Mouse (Mus musculus) brain, adult 2 months (tissue): ENCODE results near the gene Slc30a4.

ENCODE experiments used
- DNase-seq: peaks from one replicate; pipeline ENCODE4 v3.0.0; 2011; ENCODE audit warnings: low read depth, low spot score

Slc30a4 gene

GRCm38 (mm10) chr2:122702181-122703036 is at the start of gene Slc30a4:
Slc30a4 (minus strand) TSS chr2:122702663.
- peak; percentile 89 for DNase-seq

GRCm38 (mm10) chr2:122746461-122746860 is 44.0 kb upstream of the Slc30a4 start:
- DNase-seq, result no peak

GRCm38 (mm10) chr2:122739023-122739422 is 36.6 kb upstream of the Slc30a4 start:
- DNase-seq, result peak; percentile 53

GRCm38 (mm10) chr2:122737894-122738830 is 35.7 kb upstream of the Slc30a4 start, which contains the start of gene Bloc1s6:
Bloc1s6 (plus strand) TSS chr2:122738503.
- peak; percentile 99 for DNase-seq

- no peak for DNase-seq
Observed at GRCm38 (mm10) chr2:122731456-122731855, 29.0 kb upstream of the Slc30a4 start.

- DNase-seq, result no peak
Observed at GRCm38 (mm10) chr2:122725604-122726003, 23.1 kb upstream of the Slc30a4 start.

GRCm38 (mm10) chr2:122720564-122720963 is 18.1 kb upstream of the Slc30a4 start:
- peak; percentile 70 for DNase-seq

- DNase-seq, result no peak
Observed at GRCm38 (mm10) chr2:122719232-122719631, 16.8 kb upstream of the Slc30a4 start.

- DNase-seq, result no peak
Observed at GRCm38 (mm10) chr2:122716301-122716842, 13.9 kb upstream of the Slc30a4 start.

GRCm38 (mm10) chr2:122715148-122715692 is 12.8 kb upstream of the Slc30a4 start:
- peak; percentile 56 for DNase-seq

GRCm38 (mm10) chr2:122712848-122713247 is 10.4 kb upstream of the Slc30a4 start:
- DNase-seq, result no peak

- DNase-seq, result no peak
Observed at GRCm38 (mm10) chr2:122711911-122712310, 9.4 kb upstream of the Slc30a4 start.

- DNase-seq, result no peak
Observed at GRCm38 (mm10) chr2:122709156-122709555, 6.7 kb upstream of the Slc30a4 start.

- no peak for DNase-seq
Observed at GRCm38 (mm10) chr2:122708080-122708479, 5.6 kb upstream of the Slc30a4 start.

GRCm38 (mm10) chr2:122704572-122704971 is 2.1 kb upstream of the Slc30a4 start:
- DNase-seq, result no peak

GRCm38 (mm10) chr2:122701871-122702180 is 637 bp downstream of the Slc30a4 start:
- peak; percentile 49 for DNase-seq

GRCm38 (mm10) chr2:122701012-122701411 is 1.5 kb downstream of the Slc30a4 start:
- DNase-seq, result peak; percentile 48

- no peak for DNase-seq
Observed at GRCm38 (mm10) chr2:122697526-122697925, 4.9 kb downstream of the Slc30a4 start.

GRCm38 (mm10) chr2:122686665-122687064 is 15.8 kb downstream of the Slc30a4 start:
- DNase-seq, result no peak

GRCm38 (mm10) chr2:122683641-122684040 is 18.8 kb downstream of the Slc30a4 start:
- peak; percentile 61 for DNase-seq

- DNase-seq, result no peak
Observed at GRCm38 (mm10) chr2:122682520-122682919, 19.9 kb downstream of the Slc30a4 start.
